Mouse (Mus musculus): ENCODE measurements around the gene Stx18. TPM values are rescaled to one million over a fixed set of nuclear protein-coding genes. Genes with fewer than 3 reads are reported as not detected.
A peak's percentile ranks its signal among the peaks of the same experiment; 100 is the strongest.

The Stx18 gene
- polyA plus RNA-seq, 1 experiment from 2014 or later: 37.2 TPM

DNA sequence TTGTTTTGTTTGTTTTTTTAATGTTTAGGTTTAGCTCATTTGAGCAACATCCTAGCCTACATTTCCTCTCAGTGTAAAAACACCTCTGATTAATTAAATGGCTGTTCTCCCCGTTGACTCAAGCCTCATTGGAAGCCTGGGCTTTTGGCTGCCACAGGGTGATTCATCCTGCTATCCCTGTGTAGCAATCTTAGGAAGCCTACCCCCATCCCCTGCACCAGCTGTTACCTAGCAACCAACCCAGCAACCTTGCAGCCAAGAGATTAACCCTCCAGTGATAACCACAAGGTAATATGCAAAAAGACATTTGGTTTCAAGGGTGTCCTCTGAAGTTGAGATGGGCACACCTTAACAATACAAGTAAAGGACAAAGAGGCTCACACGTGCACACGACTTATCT lies 112.7 kb downstream of the Stx18 start:
- peaks cover 92% of the 10 kb centered on the region for H3K36me3 ChIP-seq
- peaks cover 83% of the 10 kb centered on the region for H3K4me1 ChIP-seq
- peak overlapping the region; percentile 28; the same call in 1 of the 2 replicates for H3K4me2 ChIP-seq (replicated peaks)
- 0 out of 2 replicates have a peak, but pooled peaks have one; percentile 18 for ATAC-seq (replicated peaks)
- no peaks in the 10 kb centered on the region for H3K9me3 ChIP-seq
- no peak overlapping the region for H3K9ac ChIP-seq (replicated peaks)
- H3K27me3 ChIP-seq: no peaks in the 10 kb centered on the region
- H3K4me3 ChIP-seq: no peak overlapping the region
- 49% methylated on average over 3 of the region's 3 CpGs for WGBS
- H3K27ac ChIP-seq (replicated peaks): no peak overlapping the region

DNA sequence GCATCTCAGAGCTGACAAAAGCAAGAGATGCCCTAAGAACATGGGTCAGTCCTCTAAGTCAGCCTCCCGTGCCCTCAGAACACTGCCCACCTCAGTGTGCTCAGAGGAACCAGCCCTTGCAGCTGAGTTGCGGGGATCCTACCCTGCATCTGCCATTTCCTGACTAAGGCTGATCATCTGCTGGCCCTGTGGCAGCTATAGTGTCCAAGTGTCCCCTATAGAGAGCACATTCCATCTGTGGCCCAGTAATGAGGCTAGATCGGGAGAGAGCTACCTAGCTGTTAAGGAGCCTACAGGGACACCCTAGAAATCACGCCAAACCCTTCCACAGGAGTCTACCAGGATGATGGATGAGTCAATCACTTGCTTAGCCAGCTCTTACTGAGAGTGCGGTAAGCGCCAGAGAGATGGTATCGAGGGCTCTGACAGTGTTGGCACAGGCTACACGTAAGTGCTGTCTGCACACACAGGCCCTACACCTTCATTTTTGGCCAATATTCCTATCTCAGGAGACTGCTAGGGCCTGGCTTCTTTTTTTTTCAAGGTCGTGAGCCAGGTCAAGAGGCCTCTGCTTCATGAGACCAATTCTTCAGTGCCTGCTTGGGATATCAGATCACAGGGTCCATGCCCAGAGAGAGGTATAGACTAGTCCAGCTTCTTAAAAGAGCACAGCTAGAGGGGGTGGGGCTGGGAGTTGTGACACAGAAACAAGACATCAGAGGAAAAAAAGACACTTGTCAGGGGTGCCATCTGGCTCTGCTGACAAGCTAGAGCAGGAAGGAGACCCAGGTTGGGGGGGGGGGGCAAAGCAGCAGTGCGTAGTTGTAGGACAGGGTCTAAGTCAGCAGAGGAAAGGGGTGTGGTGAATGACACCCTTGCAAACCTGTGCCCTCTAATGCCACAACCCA lies 113.9 kb downstream of the Stx18 start:
- Histone ChIP-seq H3K4me2 (replicated peaks) (peak overlapping the region; percentile 28), H3K9ac (replicated peaks) (no peak overlapping the region), H3K27me3 (no peaks in the 10 kb centered on the region), H3K4me1 (peaks cover 83% of the 10 kb centered on the region), H3K4me3 (peak overlapping the region; percentile 2; the same call in 1 of the 2 replicates), H3K27ac (replicated peaks) (no peak overlapping the region), H3K9me3 (no peaks in the 10 kb centered on the region), H3K36me3 (peaks cover 91% of the 10 kb centered on the region)
- ATAC-seq (replicated peaks): no peak
- 78% methylated on average over 10 of the region's 10 CpGs for WGBS

GRCm38 (mm10) chr5:38153636-38154035 lies 115.1 kb downstream of the Stx18 start:
- Histone ChIP-seq H3K9ac (replicated peaks) (0 out of 2 replicates have a peak overlapping the region, but pooled peaks have one; percentile 1), H3K4me1 (peaks cover 75% of the 10 kb centered on the region), H3K4me3 (peak overlapping the region; percentile 1; the same call in 1 of the 2 replicates), H3K4me2 (replicated peaks) (peak overlapping the region; percentile 28), H3K36me3 (peaks cover 80% of the 10 kb centered on the region), H3K27ac (replicated peaks) (no peak overlapping the region), H3K27me3 (no peaks in the 10 kb centered on the region), H3K9me3 (no peaks in the 10 kb centered on the region)
- WGBS: 77% methylated on average over 5 of the region's 5 CpGs
- no peak for ATAC-seq (replicated peaks)

DNA sequence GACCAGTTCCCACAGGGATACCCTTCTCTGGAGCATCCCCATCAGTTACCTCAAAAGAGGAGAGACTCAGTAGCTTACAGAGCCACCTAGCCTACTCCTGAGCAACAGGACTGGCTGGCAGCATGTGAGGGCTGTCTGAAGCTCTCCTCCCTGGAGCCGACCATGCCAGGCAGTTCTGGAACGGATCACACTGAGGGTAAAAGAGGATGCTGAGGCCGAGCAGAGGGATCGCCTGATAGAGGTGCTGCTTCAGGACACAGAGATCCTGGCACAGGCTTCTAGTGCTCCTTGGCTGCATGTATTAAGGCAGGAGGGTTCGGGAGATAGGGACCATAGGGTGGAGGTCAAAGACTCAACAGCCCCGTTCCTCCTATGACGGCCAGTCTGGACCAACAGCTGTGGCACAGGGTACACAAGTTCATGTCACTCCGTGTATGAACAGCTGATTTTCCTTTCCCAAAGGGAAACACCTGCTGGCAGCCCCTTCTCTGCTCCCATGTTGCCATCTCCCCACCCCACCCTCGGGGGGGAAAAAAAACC lies 119.0 kb downstream of the Stx18 start:
- H3K4me1 ChIP-seq: peaks cover 62% of the 10 kb centered on the region
- H3K4me3 ChIP-seq: peak overlapping the region; percentile 93
- H3K27me3 ChIP-seq: no peaks in the 10 kb centered on the region
- ATAC-seq (replicated peaks): no peak
- peaks cover 48% of the 10 kb centered on the region for H3K36me3 ChIP-seq
- H3K27ac ChIP-seq (replicated peaks): peak overlapping the region; percentile 99
- H3K4me2 ChIP-seq (replicated peaks): peak overlapping the region; percentile 75
- H3K9me3 ChIP-seq: no peaks in the 10 kb centered on the region
- peak overlapping the region; percentile 100 for H3K9ac ChIP-seq (replicated peaks)
- WGBS: 32% methylated on average over 9 of the region's 9 CpGs

- WGBS: under 1% methylated on average over 17 of the region's 17 CpGs
- H3K9me3 ChIP-seq: no peaks in the 10 kb centered on the region
- H3K4me2 ChIP-seq (replicated peaks): peak overlapping the region; percentile 75
- H3K36me3 ChIP-seq: peaks cover 38% of the 10 kb centered on the region
- peak overlapping the region; percentile 93 for H3K4me3 ChIP-seq
- peak overlapping the region; percentile 99 for H3K27ac ChIP-seq (replicated peaks)
- no peaks in the 10 kb centered on the region for H3K27me3 ChIP-seq
- peak overlapping the region; percentile 100 for H3K9ac ChIP-seq (replicated peaks)
- peak; percentile 66 for ATAC-seq (replicated peaks)
- peaks cover 52% of the 10 kb centered on the region for H3K4me1 ChIP-seq
Measured at GRCm38 (mm10) chr5:38158501-38158946, 120.0 kb downstream of the Stx18 start.

DNA sequence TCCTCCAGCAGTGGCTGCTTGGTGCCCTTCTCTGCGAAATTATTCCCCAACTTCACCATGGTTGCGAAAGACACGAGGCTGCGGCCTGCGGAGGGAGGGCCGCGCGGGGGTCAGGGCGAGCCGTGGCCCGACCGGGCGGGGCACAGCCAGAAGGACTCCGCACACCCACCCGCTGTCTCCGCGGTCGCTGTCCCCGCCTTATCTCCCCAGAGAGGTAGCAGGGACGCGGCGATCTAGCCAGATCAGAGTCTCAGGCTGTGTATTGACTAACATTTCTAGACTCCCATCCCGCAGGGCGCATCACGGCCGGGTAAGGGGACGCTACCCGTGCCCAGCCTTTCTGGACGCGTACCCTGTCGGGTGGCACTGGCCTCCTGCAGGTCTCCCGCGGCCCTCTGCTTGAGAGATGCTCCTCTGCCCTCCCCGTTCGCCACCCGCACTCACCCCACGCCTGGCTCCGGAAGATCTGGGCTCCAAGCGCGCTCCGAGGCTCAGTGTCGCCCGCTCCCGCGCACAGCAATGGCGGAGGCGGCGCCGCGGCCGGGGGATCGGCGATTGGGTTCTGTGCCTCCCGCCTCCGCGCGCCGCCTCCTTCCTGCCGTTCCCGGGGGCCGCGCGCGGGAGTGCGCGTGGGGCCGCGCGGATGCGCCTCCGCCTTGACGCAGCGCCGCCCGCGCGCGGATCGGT lies 120.5 kb downstream of the Stx18 start:
- H3K4me1 ChIP-seq: peaks cover 47% of the 10 kb centered on the region
- under 1% methylated on average over 79 of the region's 79 CpGs for WGBS

GRCm38 (mm10) chr5:38159634-38160413 lies 121.3 kb downstream of the Stx18 start, which contains the start of gene Nsg1:
TSS of gene Nsg1 (minus strand) at chr5:38159907.
- peak within 1 kb of the TSS; percentile 75 for H3K4me2 ChIP-seq (replicated peaks)
- peaks cover 25% of the 10 kb centered on the region for H3K36me3 ChIP-seq
- peak within 1 kb of the TSS; percentile 99 for H3K27ac ChIP-seq (replicated peaks)
- H3K9ac ChIP-seq (replicated peaks): peak within 1 kb of the TSS; percentile 100
- H3K4me1 ChIP-seq: peaks cover 39% of the 10 kb centered on the region
- H3K27me3 ChIP-seq: no peaks in the 10 kb centered on the region
- H3K9me3 ChIP-seq: no peaks in the 10 kb centered on the region
- peak; percentile 67 for ATAC-seq (replicated peaks)
- WGBS: 10% methylated on average over 35 of the region's 35 CpGs
- peak within 1 kb of the TSS; percentile 93 for H3K4me3 ChIP-seq

More for the DNA sequence above, 120.5 kb downstream of the Stx18 start:
- Histone ChIP-seq H3K27me3 (no peaks in the 10 kb centered on the region), H3K4me2 (replicated peaks) (peak overlapping the region; percentile 75), H3K27ac (replicated peaks) (peak overlapping the region; percentile 99), H3K9me3 (no peaks in the 10 kb centered on the region), H3K9ac (replicated peaks) (peak overlapping the region; percentile 100), H3K4me3 (peak overlapping the region; percentile 93), H3K36me3 (peaks cover 32% of the 10 kb centered on the region)
- ATAC-seq (replicated peaks): peak; percentile 87

- no peaks in the 10 kb centered on the region for H3K4me1 ChIP-seq
- H3K4me2 ChIP-seq (replicated peaks): no peak overlapping the region
- no peak overlapping the region for H3K27ac ChIP-seq (replicated peaks)
- ATAC-seq (replicated peaks): no peak
- H3K9me3 ChIP-seq: no peaks in the 10 kb centered on the region
- no peaks in the 10 kb centered on the region for H3K27me3 ChIP-seq
- H3K9ac ChIP-seq (replicated peaks): no peak overlapping the region
- no peak overlapping the region for H3K4me3 ChIP-seq
- WGBS: 77% methylated on average over 11 of the region's 11 CpGs
- H3K36me3 ChIP-seq: no peaks in the 10 kb centered on the region
Measured at GRCm38 (mm10) chr5:38168497-38168896, 130.0 kb downstream of the Stx18 start.

DNA sequence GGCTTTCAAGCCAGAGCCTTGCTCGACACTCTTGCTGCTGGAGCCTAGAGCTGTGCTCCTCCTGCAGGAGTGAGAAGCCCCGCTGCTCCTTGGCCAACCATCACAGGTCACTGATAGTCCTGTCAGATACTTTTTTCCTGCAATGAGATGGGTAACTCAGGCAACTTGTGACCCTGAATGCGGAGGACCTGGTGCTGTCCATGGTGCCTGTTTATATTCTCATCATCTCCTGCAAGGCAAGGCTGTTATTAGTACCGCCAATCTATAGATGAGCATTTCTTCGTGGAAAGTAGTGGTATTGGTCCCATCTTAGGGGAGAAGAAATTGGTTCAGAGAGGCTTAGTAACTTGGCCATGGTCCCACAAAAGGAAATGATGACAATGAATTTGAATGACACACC lies 135.2 kb downstream of the Stx18 start:
- H3K27ac ChIP-seq (replicated peaks): no peak overlapping the region
- 53% methylated on average over 5 of the region's 5 CpGs for WGBS
- no peaks in the 10 kb centered on the region for H3K9me3 ChIP-seq
- no peaks in the 10 kb centered on the region for H3K27me3 ChIP-seq
- no peak overlapping the region for H3K9ac ChIP-seq (replicated peaks)
- H3K36me3 ChIP-seq: no peaks in the 10 kb centered on the region
- H3K4me3 ChIP-seq: no peak overlapping the region
- no peak for ATAC-seq (replicated peaks)
- no peaks in the 10 kb centered on the region for H3K4me1 ChIP-seq
- no peak overlapping the region for H3K4me2 ChIP-seq (replicated peaks)

DNA sequence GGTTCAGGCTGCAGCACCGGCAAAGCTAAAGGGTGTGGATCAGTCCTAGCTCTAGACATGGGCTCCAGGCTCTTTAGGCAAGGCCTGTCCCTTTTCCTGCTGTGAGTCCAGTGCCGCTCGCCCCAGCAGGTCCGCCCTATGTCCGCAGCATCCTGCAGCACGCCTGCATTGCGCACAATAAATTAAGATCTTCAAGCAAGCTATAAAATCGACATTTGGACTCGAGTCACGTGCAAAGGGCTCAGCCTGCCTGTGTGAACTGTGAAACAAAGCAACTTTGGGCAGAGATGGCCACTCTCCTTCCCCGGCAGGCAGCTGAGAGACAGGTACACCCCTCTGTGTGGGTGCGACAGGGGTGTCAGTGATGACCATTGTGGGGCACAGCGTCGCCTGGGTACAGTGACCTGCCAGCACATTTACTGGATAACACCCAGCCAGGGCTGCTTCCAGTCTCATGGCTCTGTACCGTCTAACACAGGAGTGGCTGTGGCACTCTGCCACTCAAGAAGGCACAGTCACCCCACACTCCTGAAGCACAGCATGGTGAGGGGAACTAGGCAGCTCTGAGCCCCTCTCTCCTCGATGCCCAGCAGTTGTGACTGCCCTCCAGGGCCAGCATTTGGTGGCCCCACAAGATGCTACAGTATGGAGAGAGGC lies 135.8 kb downstream of the Stx18 start:
- 82% methylated on average over 16 of the region's 16 CpGs for WGBS
- ATAC-seq (replicated peaks): no peak

More for the DNA sequence above, 135.8 kb downstream of the Stx18 start:
- Histone ChIP-seq H3K36me3 (no peaks in the 10 kb centered on the region), H3K27me3 (no peaks in the 10 kb centered on the region), H3K27ac (replicated peaks) (no peak overlapping the region), H3K4me1 (no peaks in the 10 kb centered on the region), H3K9me3 (no peaks in the 10 kb centered on the region), H3K4me3 (no peak overlapping the region), H3K9ac (replicated peaks) (no peak overlapping the region), H3K4me2 (replicated peaks) (no peak overlapping the region)
